Comparison of ENCODE assay signal across 9 mouse cellular contexts in genomic region chr11:115812095-115812494, GRCm38 (mm10). TPM values are rescaled to one million over a fixed set of nuclear protein-coding genes. Genes with fewer than 3 reads are reported as not detected.
DNase-seq lines count a peak whose midpoint lies in the region; ATAC-seq and TF ChIP-seq lines count a peak whose summit lies in the region.
"Had no signal": no experiment of that assay in that cellular context is flagged by ENCODE, and none has a peak within 500 bp of the region (broad histone marks: within the 10 kb centered on the region; RNA-seq: fewer than 3 reads in every experiment).

No protein-coding gene starts in this region.

- ATAC-seq in intestine, embryonic 16.5 days: no peak
- no peak for ATAC-seq in liver, postnatal 0 days
- no peak for ATAC-seq in stomach, embryonic 15.5 days (ENCODE audit: insufficient read depth, low FRiP score, low read depth)
- ATAC-seq in monocyte, adult 5-6 weeks (replicated peaks; ENCODE audit: insufficient number of reproducible peaks, low FRiP score, low TSS enrichment, poor library complexity, severe bottlenecking): no peak
- ATAC-seq: Patski had no signal

- no peak for TF ChIP-seq CTCF in liver, postnatal 0 days (IDR thresholded peaks at IDR 0.05; ENCODE audit: low read depth)

- peak; percentile 68 to 77 for DNase-seq in adrenal gland, postnatal 36 days
- DNase-seq in heart, adult 11 months: peak; percentile 98
- DNase-seq in liver, postnatal 0 days: no peak
- DNase-seq in layer of hippocampus, adult 18-20 months (ENCODE audit: low spot score in 2 of 2): no peak
- DNase-seq in yolk sac, embryonic 10.5 days (ENCODE audit: low spot score): no peak

- no peaks in the 10 kb centered on the region for H3K9me3 ChIP-seq in intestine, embryonic 16.5 days (ENCODE audit: control insufficient read depth, low read length)
- H3K9me3 ChIP-seq in liver, postnatal 0 days (ENCODE audit: low read length): no peaks in the 10 kb centered on the region
- no peaks in the 10 kb centered on the region for H3K9me3 ChIP-seq in stomach, embryonic 15.5 days

- WGBS in intestine, embryonic 16.5 days: 38% methylated on average over 7 of the region's 7 CpGs
- WGBS in liver, postnatal 0 days (ENCODE audit: insufficient replicate concordance): 70% methylated on average over 7 of the region's 7 CpGs
- 36% methylated on average over 7 of the region's 7 CpGs for WGBS in stomach, embryonic 15.5 days

- no peaks in the 10 kb centered on the region; the same call in 1 of the 2 replicates for H3K36me3 ChIP-seq in intestine, embryonic 16.5 days (ENCODE audit: control insufficient read depth, insufficient read depth, low read length)
- no peaks in the 10 kb centered on the region for H3K36me3 ChIP-seq in liver, postnatal 0 days (replicated peaks; ENCODE audit: insufficient read depth, low read length)
- H3K36me3 ChIP-seq in stomach, embryonic 15.5 days: peaks cover 17% of the 10 kb centered on the region; the same call in 1 of the 2 replicates

- peak overlapping the region; percentile 97 for H3K4me3 ChIP-seq in intestine, embryonic 16.5 days (ENCODE audit: low read length)
- H3K4me3 ChIP-seq in liver, postnatal 0 days (ENCODE audit: low read depth, low read length): peak overlapping the region; percentile 91
- peak overlapping the region; percentile 81 for H3K4me3 ChIP-seq in stomach, embryonic 15.5 days (replicated peaks)

- H3K9ac ChIP-seq in intestine, embryonic 16.5 days (ENCODE audit: low read depth, low read length): peak overlapping the region; percentile 95
- peak overlapping the region; percentile 82 for H3K9ac ChIP-seq in liver, postnatal 0 days (replicated peaks)
- H3K9ac ChIP-seq in stomach, embryonic 15.5 days: peak overlapping the region; percentile 83; the same call in 1 of the 2 replicates

- no peak overlapping the region for H3K27ac ChIP-seq in intestine, embryonic 16.5 days (ENCODE audit: low read length)
- no peak overlapping the region for H3K27ac ChIP-seq in liver, postnatal 0 days (ENCODE audit: low read depth)
- peak overlapping the region; percentile 86; the same call in 1 of the 2 replicates for H3K27ac ChIP-seq in stomach, embryonic 15.5 days

- no peaks in the 10 kb centered on the region for H3K27me3 ChIP-seq in intestine, embryonic 16.5 days (replicated peaks; ENCODE audit: control insufficient read depth, insufficient read depth, low read length)
- no peaks in the 10 kb centered on the region for H3K27me3 ChIP-seq in liver, postnatal 0 days (ENCODE audit: insufficient read depth, low read length)
- H3K27me3 ChIP-seq in stomach, embryonic 15.5 days (replicated peaks): no peaks in the 10 kb centered on the region
- H3K27me3 ChIP-seq: Patski had no signal

- peaks cover 61% of the 10 kb centered on the region for H3K4me1 ChIP-seq in intestine, embryonic 16.5 days (ENCODE audit: control insufficient read depth, insufficient read depth, low read length)
- H3K4me1 ChIP-seq in liver, postnatal 0 days (ENCODE audit: insufficient read depth): peaks cover 50% of the 10 kb centered on the region
- peaks cover 65% of the 10 kb centered on the region for H3K4me1 ChIP-seq in stomach, embryonic 15.5 days

- H3K4me2 ChIP-seq in intestine, embryonic 16.5 days (ENCODE audit: low read depth, low read length): peak overlapping the region; percentile 90
- H3K4me2 ChIP-seq in liver, postnatal 0 days (ENCODE audit: low read depth, low read length): peak overlapping the region; percentile 96
- peak overlapping the region; percentile 90 for H3K4me2 ChIP-seq in stomach, embryonic 15.5 days

- no peak for TF ChIP-seq EP300 in liver, postnatal 0 days (IDR thresholded peaks at IDR 0.05; ENCODE audit: low read depth)

RNA-seq across cellular contexts. Expression of gene Caskin2, which starts 1.3 kb away (rescaled TPM):
- 10 to 100 TPM; 58.9 to 72.9 TPM for total RNA-seq in adrenal gland, postnatal 36 days (2021)
- polyA plus RNA-seq in intestine, embryonic 16.5 days (2015; fragmentation: Nextera tagmentation; extraction: Ambion mirVana): 11.2 and 11.7 TPM in 2 replicates
- 3.2 and 3.3 TPM in 2 replicates for polyA plus RNA-seq in liver, postnatal 0 days (2015; fragmentation: Nextera tagmentation; extraction: Ambion mirVana)
- 11.7 and 13.1 TPM in 2 replicates for polyA plus RNA-seq in stomach, embryonic 15.5 days (2015; fragmentation: Nextera tagmentation; extraction: Ambion mirVana)
- 10 to 100 TPM; 19.4 to 19.9 TPM for total RNA-seq in layer of hippocampus, adult 18-20 months (2021)
- 0.19 to 5.1 TPM (median 0.78 TPM) in 3 replicates for total RNA-seq in monocyte, adult 5-6 weeks (2017)

RNA-seq across cellular contexts. Expression of gene Tsen54, which starts 2.4 kb away (rescaled TPM):
- 10 to 100 TPM; 17.1 to 21.4 TPM for total RNA-seq in adrenal gland, postnatal 36 days (2021)
- polyA plus RNA-seq in intestine, embryonic 16.5 days (2015; fragmentation: Nextera tagmentation; extraction: Ambion mirVana): 34.2 and 37.7 TPM in 2 replicates
- polyA plus RNA-seq in liver, postnatal 0 days (2015; fragmentation: Nextera tagmentation; extraction: Ambion mirVana): 7.7 and 8.8 TPM in 2 replicates
- polyA plus RNA-seq in stomach, embryonic 15.5 days (2015; fragmentation: Nextera tagmentation; extraction: Ambion mirVana): 28.2 and 30.6 TPM in 2 replicates
- total RNA-seq in layer of hippocampus, adult 18-20 months (2021): 10 to 100 TPM; 11.1 to 11.4 TPM
- 6.3 to 11.7 TPM (median 7.3 TPM) in 3 replicates for total RNA-seq in monocyte, adult 5-6 weeks (2017)

RNA-seq across cellular contexts. Expression of gene Llgl2, which starts 11.8 kb away (rescaled TPM):
- total RNA-seq in adrenal gland, postnatal 36 days (2021): 10 to 100 TPM in 1 of 2 experiments, 1 to 10 TPM in 1; 4.9 to 10.9 TPM
- 102 and 107 TPM in 2 replicates for polyA plus RNA-seq in intestine, embryonic 16.5 days (2015; fragmentation: Nextera tagmentation; extraction: Ambion mirVana)
- polyA plus RNA-seq in liver, postnatal 0 days (2015; fragmentation: Nextera tagmentation; extraction: Ambion mirVana): 15.1 and 20.9 TPM in 2 replicates
- polyA plus RNA-seq in stomach, embryonic 15.5 days (2015; fragmentation: Nextera tagmentation; extraction: Ambion mirVana): 60.4 and 61.5 TPM in 2 replicates
- total RNA-seq in layer of hippocampus, adult 18-20 months (2021): 1 to 10 TPM; 2.5 to 3.0 TPM
- total RNA-seq in monocyte, adult 5-6 weeks (2017): 10.4 to 25.9 TPM (median 10.7 TPM) in 3 replicates

RNA-seq across cellular contexts. Expression of gene Myo15b, which starts 46.1 kb away (rescaled TPM):
- under 1 TPM; 0.20 TPM for total RNA-seq in adrenal gland, postnatal 36 days (2021)
- polyA plus RNA-seq in intestine, embryonic 16.5 days (2015; fragmentation: Nextera tagmentation; extraction: Ambion mirVana): 168 and 230 TPM in 2 replicates
- 2.4 and 2.7 TPM in 2 replicates for polyA plus RNA-seq in liver, postnatal 0 days (2015; fragmentation: Nextera tagmentation; extraction: Ambion mirVana)
- 17.8 and 24.7 TPM in 2 replicates for polyA plus RNA-seq in stomach, embryonic 15.5 days (2015; fragmentation: Nextera tagmentation; extraction: Ambion mirVana)
- under 1 TPM; 0.15 to 0.57 TPM for total RNA-seq in layer of hippocampus, adult 18-20 months (2021)
- total RNA-seq in monocyte, adult 5-6 weeks (2017): not detected in 3 replicates

RNA-seq across cellular contexts. Expression of gene Tmem94, which starts 46.9 kb away (rescaled TPM):
- 10 to 100 TPM; 74.6 to 95.5 TPM for total RNA-seq in adrenal gland, postnatal 36 days (2021)
- polyA plus RNA-seq in intestine, embryonic 16.5 days (2015; fragmentation: Nextera tagmentation; extraction: Ambion mirVana): 19.7 and 21.1 TPM in 2 replicates
- polyA plus RNA-seq in liver, postnatal 0 days (2015; fragmentation: Nextera tagmentation; extraction: Ambion mirVana): 4.1 and 4.2 TPM in 2 replicates
- 19.9 and 20.7 TPM in 2 replicates for polyA plus RNA-seq in stomach, embryonic 15.5 days (2015; fragmentation: Nextera tagmentation; extraction: Ambion mirVana)
- 10 to 100 TPM; 50.9 to 56.1 TPM for total RNA-seq in layer of hippocampus, adult 18-20 months (2021)
- total RNA-seq in monocyte, adult 5-6 weeks (2017): 10.8 to 33.1 TPM (median 10.9 TPM) in 3 replicates

Comparison
In these comparisons a context has a peak if more than half of its experiments do, and no peak if none do; other contexts are left out.
1. DNase-seq: peak in adrenal gland, postnatal 36 days (2 of 2) and heart, adult 11 months (single experiment); none in liver, postnatal 0 days (single experiment), layer of hippocampus, adult 18-20 months (0 of 2) and yolk sac, embryonic 10.5 days (single experiment).
2. Peak in every context shown above with its lines, with median percentiles within 50 percentile points of each other: H3K4me2 ChIP-seq, H3K4me3 ChIP-seq and H3K9ac ChIP-seq.